In genomic region chr11:72951137-72952000, GRCm38 (mm10) we compare ENCODE assay signal across 10 mouse cellular contexts. TPM values are rescaled to one million over a fixed set of nuclear protein-coding genes. Genes with fewer than 3 reads are reported as not detected.
A peak's percentile ranks its signal among the peaks of the same experiment; 100 is the strongest.
DNase-seq lines count a peak whose midpoint lies in the region; ATAC-seq lines count a peak whose summit lies in the region.
"Had no signal": no experiment of that assay in that cellular context is flagged by ENCODE, and none has a peak within 500 bp of the region (broad histone marks: within the 10 kb centered on the region; RNA-seq: fewer than 3 reads in every experiment).

No protein-coding gene starts in this region.

- no peak overlapping the region for H3K4me2 ChIP-seq in hindbrain, embryonic 16.5 days (ENCODE audit: low read length)
- H3K4me2 ChIP-seq: limb, embryonic 12.5 days had no signal

- 64% methylated on average over 22 of the region's 22 CpGs for WGBS in hindbrain, embryonic 10.5 days
- WGBS in hindbrain, embryonic 16.5 days: 65% methylated on average over 22 of the region's 22 CpGs

- H3K9ac ChIP-seq in hindbrain, embryonic 16.5 days (ENCODE audit: low read depth, low read length): no peak overlapping the region
- H3K9ac ChIP-seq: limb, embryonic 12.5 days had no signal

- H3K9me3 ChIP-seq in hindbrain, embryonic 10.5 days: peaks cover 8% of the 10 kb centered on the region
- no peaks in the 10 kb centered on the region for H3K9me3 ChIP-seq in hindbrain, embryonic 16.5 days (ENCODE audit: control insufficient read depth, low read length)

- no peak for ATAC-seq in hindbrain, embryonic 16.5 days

- no peaks in the 10 kb centered on the region for H3K36me3 ChIP-seq in hindbrain, embryonic 10.5 days
- no peaks in the 10 kb centered on the region for H3K36me3 ChIP-seq in hindbrain, embryonic 16.5 days (ENCODE audit: control insufficient read depth, insufficient read depth, low read length)
- H3K36me3 ChIP-seq: limb, embryonic 12.5 days had no signal

- no peak overlapping the region for H3K4me3 ChIP-seq in hindbrain, embryonic 10.5 days
- no peak overlapping the region for H3K4me3 ChIP-seq in hindbrain, embryonic 16.5 days (ENCODE audit: low read length)
- H3K4me3 ChIP-seq: limb, embryonic 12.5 days had no signal

- peaks cover 56% of the 10 kb centered on the region for H3K4me1 ChIP-seq in hindbrain, embryonic 10.5 days (replicated peaks)
- H3K4me1 ChIP-seq in hindbrain, embryonic 16.5 days (ENCODE audit: control insufficient read depth, insufficient read depth, low read depth, low read length): no peaks in the 10 kb centered on the region

- peaks cover 15% of the 10 kb centered on the region for H3K27me3 ChIP-seq in hindbrain, embryonic 10.5 days (ENCODE audit: insufficient read depth, poor library complexity, severe bottlenecking)
- H3K27me3 ChIP-seq in hindbrain, embryonic 16.5 days (replicated peaks; ENCODE audit: control insufficient read depth, insufficient read depth, low read length): no peaks in the 10 kb centered on the region
- H3K27me3 ChIP-seq: limb, embryonic 12.5 days had no signal

- H3K27ac ChIP-seq in hindbrain, embryonic 10.5 days: 0 out of 2 replicates have a peak overlapping the region, but pooled peaks have one; percentile 23
- H3K27ac ChIP-seq in hindbrain, embryonic 16.5 days (ENCODE audit: low read depth, low read length): no peak overlapping the region
- H3K27ac ChIP-seq: limb, embryonic 12.5 days had no signal

- DNase-seq in hindbrain, embryonic 10.5 days (ENCODE audit: low spot score): peak; percentile 37
- peak; percentile 52 to 71 for DNase-seq in cerebellum, postnatal 25 days
- peak; percentile 46 for DNase-seq in kidney, adult 9 months
- peak; percentile 37 for DNase-seq in naive thymus-derived CD4-positive, alpha-beta T cell, adult 2 months (ENCODE audit: low read depth)
- no peak for DNase-seq in layer of hippocampus, postnatal 36 days
- no peak for DNase-seq in thymus, postnatal 14 days
- no peak for DNase-seq in urinary bladder, postnatal 10 days (ENCODE audit: low spot score)
- DNase-seq: gastrocnemius, postnatal 14 days had no signal

RNA-seq across cellular contexts. Expression of gene Atp2a3, which starts 9.6 kb away (rescaled TPM):
- 1.4 and 1.6 TPM in 2 replicates for polyA plus RNA-seq in hindbrain, embryonic 10.5 days (2016; fragmentation: Nextera tagmentation; extraction: Ambion mirVana)
- polyA plus RNA-seq in hindbrain, embryonic 16.5 days (2015; fragmentation: Nextera tagmentation; extraction: Ambion mirVana): 1.8 and 2.3 TPM in 2 replicates
- total RNA-seq in layer of hippocampus, postnatal 36 days (2021): 1 to 10 TPM; 4.3 to 5.7 TPM

RNA-seq across cellular contexts. Expression of gene P2rx1, which starts 47.5 kb away (rescaled TPM):
- polyA plus RNA-seq in hindbrain, embryonic 10.5 days (2016; fragmentation: Nextera tagmentation; extraction: Ambion mirVana): 0.83 and 1.8 TPM in 2 replicates
- polyA plus RNA-seq in hindbrain, embryonic 16.5 days (2015; fragmentation: Nextera tagmentation; extraction: Ambion mirVana): 0.31 and 0.45 TPM in 2 replicates
- under 1 TPM; 0.46 to 0.62 TPM for total RNA-seq in layer of hippocampus, postnatal 36 days (2021)

Comparison
In these comparisons a context has a peak if more than half of its experiments do, and no peak if none do; other contexts are left out.
1. DNase-seq: peak in hindbrain, embryonic 10.5 days (single experiment), cerebellum, postnatal 25 days (2 of 2), kidney, adult 9 months (single experiment) and naive thymus-derived CD4-positive, alpha-beta T cell, adult 2 months (single experiment); none in layer of hippocampus, postnatal 36 days (0 of 2), thymus, postnatal 14 days (single experiment) and urinary bladder, postnatal 10 days (single experiment).